Mouse (Mus musculus) spleen, postnatal 10 days (tissue): Measurements from ENCODE around the gene Gm21680.
A peak's percentile ranks its signal among the peaks of the same experiment; 100 is the strongest.
"Not testable (repeated sequence)": the region's sequence is repeated elsewhere in the genome, so short reads cannot be mapped to it uniquely, and the experiment has no call there.

ENCODE experiments used
- DNase-seq, 2 experiments: peaks; one replicate each; pipeline ENCODE4 v3.0.0; 2021 to 2022; ENCODE audit warnings: low spot score in 2 of 2

Gm21680 gene

GRCm38 (mm10) chr5:25972563-25972962 is at the start of gene Gm21680:
Gm21680 (minus strand) TSS chr5:25972663.
- not testable (repeated sequence) for DNase-seq

- DNase-seq: not testable (repeated sequence)
Measured at GRCm38 (mm10) chr5:26007697-26008096, 35.2 kb upstream of the Gm21680 start.

DNA sequence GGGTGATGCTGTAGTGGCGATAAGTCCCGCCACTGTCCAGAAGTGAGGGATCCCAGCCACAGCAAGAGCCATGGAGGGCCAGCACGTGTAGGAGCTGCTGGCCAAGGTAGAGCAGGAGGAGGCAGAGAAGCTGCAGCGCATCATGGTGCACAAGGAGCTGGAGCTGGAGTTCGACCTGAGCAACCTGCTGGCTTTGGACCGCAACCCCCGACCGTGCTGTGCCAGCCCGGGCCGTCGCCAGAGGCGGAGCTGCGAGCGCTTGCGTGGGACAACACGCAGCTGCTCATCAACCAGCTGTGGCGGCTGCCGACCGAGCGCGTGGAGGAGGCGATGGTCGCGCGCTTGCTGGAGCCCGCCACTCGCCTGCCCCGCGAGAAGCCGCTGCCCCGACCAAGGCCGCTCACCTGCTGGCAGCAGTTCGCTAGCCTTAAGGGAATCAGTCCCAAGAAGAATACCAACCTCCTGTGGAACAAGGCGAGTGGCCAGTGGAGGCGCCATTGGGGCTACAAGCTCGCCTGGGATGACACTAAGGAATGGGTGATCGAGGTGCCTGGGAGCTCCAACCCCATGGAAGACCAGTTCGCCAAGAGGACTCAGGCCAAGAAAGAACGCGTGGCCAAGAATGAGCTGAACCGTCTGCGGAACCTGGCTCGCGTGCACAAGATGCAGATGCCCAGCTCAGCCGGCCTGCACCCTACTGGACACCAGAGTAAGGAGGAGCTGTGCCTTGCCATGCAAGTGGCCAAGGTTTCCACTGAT is 34.7 kb upstream of the Gm21680 start:
- peak in 1 of 2 experiments; percentile 11 for DNase-seq

DNA sequence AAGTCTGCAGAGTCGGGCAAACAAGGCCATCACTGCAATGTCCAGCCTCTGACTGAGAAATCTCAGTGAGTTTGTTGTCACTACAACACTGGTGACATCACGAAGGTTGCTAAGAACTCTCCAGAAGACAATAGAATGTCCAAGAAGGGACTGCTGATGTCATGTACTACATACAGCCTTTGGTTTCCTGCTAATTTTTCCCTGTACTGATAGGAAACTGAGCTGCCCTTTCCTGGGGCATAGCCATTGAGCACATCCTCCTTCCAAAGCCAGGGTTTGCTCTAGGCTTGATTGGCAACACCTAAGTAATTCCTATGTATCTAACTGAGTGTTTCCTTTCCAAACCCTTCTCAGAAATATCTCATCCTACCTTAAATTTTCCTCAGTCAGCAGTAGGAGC is 32.2 kb upstream of the Gm21680 start, which contains the start of gene Gm1979:
TSS of gene Gm1979 (minus strand) at position 101 of the 400 bp plus-strand sequence.
- not testable (repeated sequence) for DNase-seq

DNA sequence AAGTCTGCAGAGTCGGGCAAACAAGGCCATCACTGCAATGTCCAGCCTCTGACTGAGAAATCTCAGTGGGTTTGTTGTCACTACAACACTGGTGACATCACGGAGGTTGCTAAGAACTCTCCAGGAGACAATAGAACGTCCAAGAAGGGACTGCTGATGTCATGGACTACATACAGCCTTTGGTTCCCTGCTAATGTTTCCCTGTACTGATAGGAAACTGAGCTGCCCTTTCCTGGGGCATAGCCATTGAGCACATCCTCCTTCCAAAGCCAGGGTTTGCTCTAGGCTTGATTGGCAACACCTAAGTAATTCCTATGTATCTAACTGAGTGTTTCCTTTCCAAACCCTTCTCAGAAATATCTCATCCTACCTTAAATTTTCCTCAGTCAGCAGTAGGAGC is 16.1 kb upstream of the Gm21680 start, which contains the start of gene Gm21698:
TSS of gene Gm21698 (minus strand) at position 101 of the 400 bp plus-strand sequence.
- not testable (repeated sequence) for DNase-seq

DNA sequence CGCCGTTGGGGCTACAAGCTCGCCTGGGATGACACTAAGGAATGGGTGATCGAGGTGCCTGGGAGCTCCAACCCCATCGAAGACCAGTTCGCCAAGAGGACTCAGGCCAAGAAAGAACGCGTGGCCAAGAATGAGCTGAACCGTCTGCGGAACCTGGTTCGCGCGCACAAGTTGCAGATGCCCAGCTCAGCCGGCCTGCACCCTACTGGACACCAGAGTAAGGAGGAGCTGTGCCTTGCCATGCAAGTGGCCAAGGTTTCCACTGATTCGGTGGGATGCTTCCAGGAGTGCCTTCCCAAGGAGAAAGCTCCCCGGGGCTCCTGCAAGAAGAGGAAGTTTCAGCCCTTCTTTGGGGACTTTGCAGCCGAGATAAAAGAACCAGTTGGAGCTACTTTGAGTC is 15.4 kb downstream of the Gm21680 start:
- DNase-seq: not testable (repeated sequence)

DNA sequence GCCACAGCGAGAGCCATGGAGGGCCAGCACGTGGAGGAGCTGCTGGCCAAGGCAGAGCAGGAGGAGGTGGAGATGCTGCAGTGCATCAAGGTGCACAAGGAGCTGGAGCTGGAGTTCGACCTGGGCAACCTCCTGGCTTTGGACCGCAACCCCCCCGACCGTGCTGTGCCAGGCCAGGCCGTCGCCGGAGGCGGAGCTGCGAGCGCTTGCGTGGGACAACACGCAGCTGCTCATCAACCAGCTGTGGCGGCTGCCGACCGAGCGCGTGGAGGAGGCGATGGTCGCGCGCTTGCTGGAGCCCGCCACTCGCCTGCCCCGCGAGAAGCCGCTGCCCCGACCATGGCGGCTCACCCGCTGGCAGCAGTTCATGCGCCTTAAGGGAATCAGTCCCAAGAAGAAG is 15.9 kb downstream of the Gm21680 start:
- DNase-seq: not testable (repeated sequence)

DNA sequence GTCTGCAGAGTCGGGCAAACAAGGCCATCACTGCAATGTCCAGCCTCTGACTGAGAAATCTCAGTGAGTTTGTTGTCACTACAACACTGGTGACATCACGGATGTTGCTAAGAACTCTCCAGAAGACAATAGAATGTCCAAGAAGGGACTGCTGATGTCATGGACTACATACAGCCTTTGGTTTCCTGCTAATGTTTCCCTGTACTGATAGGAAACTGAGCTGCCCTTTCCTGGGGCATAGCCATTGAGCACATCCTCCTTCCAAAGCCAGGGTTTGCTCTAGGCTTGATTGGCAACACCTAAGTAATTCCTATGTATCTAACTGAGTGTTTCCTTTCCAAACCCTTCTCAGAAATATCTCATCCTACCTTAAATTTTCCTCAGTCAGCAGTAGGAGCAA is 18.1 kb downstream of the Gm21680 start, which contains the start of gene Gm21671:
TSS of gene Gm21671 (minus strand) at position 101 of the 400 bp plus-strand sequence.
- DNase-seq: not testable (repeated sequence)

DNA sequence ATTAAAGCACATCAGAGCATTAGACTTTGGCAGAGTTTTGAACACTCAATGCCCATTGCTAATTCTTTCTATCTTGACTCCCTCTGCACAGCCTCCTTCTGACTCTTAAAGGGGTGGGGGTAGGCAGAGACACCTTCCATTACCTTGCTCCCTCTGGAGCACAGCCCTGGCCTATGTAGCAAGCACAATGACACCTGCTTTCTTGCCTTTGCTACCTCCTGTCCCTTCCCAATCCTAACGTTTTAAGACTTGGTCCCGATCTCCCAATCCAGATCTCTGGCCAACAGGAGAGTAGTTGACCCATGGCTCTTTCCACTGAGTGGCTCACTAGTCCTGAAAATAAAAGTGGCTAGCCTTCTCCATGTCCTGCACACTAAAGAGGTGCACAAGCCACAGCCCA is 27.1 kb downstream of the Gm21680 start:
- not testable (repeated sequence) for DNase-seq

DNA sequence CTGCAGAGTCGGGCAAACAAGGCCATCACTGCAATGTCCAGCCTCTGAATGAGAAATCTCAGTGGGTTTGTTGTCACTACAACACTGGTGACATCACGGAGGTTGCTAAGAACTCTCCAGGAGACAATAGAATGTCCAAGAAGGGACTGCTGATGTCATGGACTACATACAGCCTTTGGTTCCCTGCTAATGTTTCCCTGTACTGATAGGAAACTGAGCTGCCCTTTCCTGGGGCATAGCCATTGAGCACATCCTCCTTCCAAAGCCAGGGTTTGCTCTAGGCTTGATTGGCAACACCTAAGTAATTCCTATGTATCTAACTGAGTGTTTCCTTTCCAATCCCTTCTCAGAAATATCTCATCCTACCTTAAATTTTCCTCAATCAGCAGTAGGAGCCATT is 30.2 kb downstream of the Gm21680 start, which contains the start of gene Gm21663:
TSS of gene Gm21663 (minus strand) at position 101 of the 400 bp plus-strand sequence.
- not testable (repeated sequence) for DNase-seq
